Mouse (Mus musculus) ovary, postnatal 36 days (tissue): ENCODE results near the gene Cacna1f.

Source experiments
- DNase-seq: peaks from one replicate; pipeline ENCODE4 v3.0.0; 2022; ENCODE audit warnings: low spot score, mixed read lengths

The Cacna1f gene

GRCm38 (mm10) chrX:7606783-7607182, at the start of gene Cacna1f:
Cacna1f (plus strand) TSS chrX:7607083.
- DNase-seq: no peak

DNA sequence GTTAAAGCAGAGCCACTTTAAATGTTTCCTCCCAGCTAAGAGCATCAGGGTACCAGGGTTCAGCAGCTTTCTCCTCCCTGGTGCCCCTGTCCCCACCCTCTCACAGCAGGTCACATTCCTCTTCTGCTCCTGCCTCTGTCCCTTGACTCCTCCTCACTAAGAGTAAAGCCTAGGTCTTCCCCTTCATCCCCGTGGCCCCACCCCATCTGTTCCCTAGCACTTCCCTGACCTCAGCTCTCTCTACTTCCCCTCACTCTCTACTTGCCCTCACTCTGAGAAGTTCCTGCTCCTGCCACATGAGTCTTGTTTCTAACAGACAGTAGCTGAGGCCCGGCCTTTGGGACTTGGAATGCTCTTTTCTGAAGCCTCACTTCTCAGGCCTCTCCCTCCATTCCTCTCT, 43.8 kb upstream of the Cacna1f start:
- no peak for DNase-seq

DNA sequence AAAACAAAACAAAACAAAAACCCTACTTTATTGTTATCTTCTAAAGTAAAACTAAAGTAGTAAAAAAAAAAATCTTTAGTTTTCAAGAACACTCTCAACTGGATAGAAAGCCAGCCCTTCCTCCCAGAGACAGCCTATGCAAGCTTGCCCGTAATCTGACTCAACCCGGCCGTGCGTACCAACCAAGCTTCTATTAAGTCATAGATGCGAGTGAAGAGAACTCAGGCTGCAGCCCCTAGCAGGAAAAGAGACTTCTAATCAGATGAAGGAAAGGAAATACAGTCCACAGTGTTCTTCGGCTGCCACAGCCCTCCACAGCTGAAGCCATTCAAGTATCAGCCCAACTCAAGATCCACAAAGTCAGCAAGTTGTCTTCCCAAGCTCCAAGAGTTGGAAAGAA, 40.5 kb upstream of the Cacna1f start:
- no peak for DNase-seq

GRCm38 (mm10) chrX:7567491-7567890, 39.4 kb upstream of the Cacna1f start:
- no peak for DNase-seq

DNA sequence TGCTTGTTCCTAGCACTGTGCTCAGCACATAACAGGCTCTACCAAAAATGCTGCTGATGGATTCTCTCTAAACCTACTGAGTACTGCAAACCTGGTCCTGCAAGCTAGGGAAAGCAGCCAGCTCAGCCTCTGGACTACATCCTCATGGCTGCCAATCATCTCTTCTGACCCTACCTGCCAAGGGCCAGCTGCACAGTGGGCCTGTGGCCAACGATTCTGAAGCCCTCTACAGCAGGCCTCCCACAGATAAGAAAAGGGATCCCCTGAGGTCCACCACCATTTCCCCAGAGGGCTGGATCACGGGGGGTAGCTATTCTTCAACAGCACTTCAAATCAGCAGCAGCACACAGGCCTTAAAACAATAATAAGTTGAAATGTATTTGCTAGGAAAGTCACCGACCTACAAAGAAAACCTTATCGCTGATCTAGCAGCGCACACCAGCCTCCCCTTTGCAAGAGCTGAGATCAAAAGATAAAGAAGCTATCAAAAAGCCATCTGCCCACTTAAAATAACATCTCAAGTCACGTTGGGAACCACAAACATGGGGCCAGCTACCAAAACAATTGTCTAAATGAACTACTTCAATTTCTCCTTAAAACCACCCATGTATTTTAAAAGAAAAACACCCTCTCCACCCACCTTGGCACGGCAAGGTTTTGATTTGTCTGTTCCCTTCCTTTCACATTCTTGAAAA, 36.3 kb upstream of the Cacna1f start:
- no peak for DNase-seq

- DNase-seq: no peak
These were observed 35.2 kb upstream of the Cacna1f start for GRCm38 (mm10) chrX:7571565-7572136.

GRCm38 (mm10) chrX:7572466-7572865, 34.4 kb upstream of the Cacna1f start:
- no peak for DNase-seq

DNA sequence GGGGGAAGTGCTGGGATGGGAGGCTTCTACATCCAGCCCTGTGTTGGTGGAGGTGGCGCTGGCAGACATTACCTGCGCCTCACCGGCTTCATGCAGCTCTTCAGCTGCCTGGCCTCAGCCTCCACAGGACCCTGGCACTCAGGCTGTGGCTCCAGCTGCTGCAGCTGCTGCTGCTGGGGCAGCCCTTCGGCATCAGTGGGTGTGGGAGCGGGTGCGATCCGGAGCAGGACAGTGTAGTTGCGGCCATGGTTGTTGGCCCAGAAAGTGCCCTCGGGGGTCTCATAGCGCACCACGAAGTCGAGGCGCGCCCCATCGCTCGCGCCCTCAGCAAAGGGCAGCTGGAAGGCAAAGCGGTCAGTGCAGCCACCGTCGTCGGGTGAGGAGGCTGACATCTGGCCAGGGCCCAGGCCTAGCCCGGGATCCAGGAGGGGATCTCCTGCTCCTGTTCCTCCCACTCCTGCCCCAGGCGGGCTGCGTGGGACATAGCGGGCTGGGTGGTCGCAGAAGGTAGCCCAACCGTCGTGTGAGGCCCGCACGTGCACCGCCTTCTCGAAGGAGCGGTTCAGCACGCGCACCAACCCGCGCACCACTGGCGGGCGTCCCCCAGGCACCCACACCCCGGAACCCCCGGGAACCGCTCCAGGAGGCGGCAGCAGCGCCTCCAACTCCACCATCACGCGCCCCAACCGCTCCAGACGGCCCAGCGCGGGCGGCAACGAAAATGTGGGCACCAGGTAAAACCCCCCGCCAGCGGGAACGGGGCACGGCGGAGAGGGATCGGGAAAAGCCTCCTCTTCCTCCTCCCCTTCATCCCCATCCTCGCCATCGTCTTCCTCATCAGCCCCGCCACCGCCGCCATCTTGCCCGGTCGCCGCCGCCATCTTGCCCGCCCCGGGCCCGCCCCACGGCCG, 33.5 kb upstream of the Cacna1f start, which contains the start of gene Foxp3:
Gene Foxp3, plus strand, starts transcription at position 469 of the 911 bp plus-strand sequence.
- peak; percentile 14 for DNase-seq

- peak; percentile 88 for DNase-seq
These were observed 32.6 kb upstream of the Cacna1f start, which contains the start of gene Ppp1r3f for GRCm38 (mm10) chrX:7574087-7574884. Ppp1r3f (minus strand) TSS chrX:7574283.

- DNase-seq: no peak
These were observed 32.0 kb upstream of the Cacna1f start for GRCm38 (mm10) chrX:7574885-7575231.

DNA sequence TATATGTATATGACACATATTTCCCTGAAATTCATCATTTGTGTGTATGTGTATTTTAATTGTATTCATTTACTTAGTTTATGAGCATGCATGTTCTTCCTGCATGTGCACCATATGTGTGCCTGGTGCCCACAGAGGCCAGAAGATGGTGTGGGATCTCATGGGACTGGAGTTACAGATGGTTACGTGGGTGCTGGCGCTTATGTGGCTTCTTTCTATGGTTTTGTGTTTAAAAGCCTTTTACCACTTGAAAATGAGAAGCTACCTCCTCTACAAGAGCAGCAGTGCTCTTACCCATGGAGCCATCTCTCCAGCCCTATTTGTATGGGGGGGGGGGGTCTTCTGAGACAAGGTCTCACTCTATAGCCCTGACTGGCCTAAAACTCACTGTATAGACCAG, 25.7 kb upstream of the Cacna1f start:
- no peak for DNase-seq

DNA sequence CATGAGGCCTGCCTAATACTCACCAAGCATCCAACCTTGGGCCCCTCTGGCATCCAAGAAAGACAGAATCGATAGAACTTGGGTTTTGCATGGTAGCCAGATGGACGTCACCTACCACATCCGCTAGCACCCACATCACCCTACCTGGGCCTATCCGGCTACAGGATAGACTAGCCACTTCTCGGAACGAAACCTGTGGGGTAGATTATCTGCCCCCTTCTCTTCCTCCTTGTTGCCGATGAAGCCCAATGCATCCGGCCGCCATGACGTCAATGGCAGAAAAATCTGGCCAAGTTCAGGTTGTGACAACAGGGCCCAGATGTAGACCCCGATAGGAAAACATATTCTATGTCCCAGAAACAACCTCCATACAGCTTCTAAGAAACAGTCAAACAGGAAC, 23.0 kb upstream of the Cacna1f start:
- no peak for DNase-seq

- no peak for DNase-seq
These were observed 20.5 kb upstream of the Cacna1f start for GRCm38 (mm10) chrX:7586356-7586755.

- DNase-seq: no peak
These were observed 11.5 kb upstream of the Cacna1f start for GRCm38 (mm10) chrX:7595371-7595770.

GRCm38 (mm10) chrX:7604004-7604403, 2.9 kb upstream of the Cacna1f start:
- DNase-seq: no peak

- peak; percentile 75 for DNase-seq
These were observed 1.9 kb upstream of the Cacna1f start, which contains the start of gene Ccdc22 for GRCm38 (mm10) chrX:7604879-7605574. Ccdc22 (minus strand) TSS chrX:7605517.

GRCm38 (mm10) chrX:7605575-7605941, 1.3 kb upstream of the Cacna1f start:
- no peak for DNase-seq

DNA sequence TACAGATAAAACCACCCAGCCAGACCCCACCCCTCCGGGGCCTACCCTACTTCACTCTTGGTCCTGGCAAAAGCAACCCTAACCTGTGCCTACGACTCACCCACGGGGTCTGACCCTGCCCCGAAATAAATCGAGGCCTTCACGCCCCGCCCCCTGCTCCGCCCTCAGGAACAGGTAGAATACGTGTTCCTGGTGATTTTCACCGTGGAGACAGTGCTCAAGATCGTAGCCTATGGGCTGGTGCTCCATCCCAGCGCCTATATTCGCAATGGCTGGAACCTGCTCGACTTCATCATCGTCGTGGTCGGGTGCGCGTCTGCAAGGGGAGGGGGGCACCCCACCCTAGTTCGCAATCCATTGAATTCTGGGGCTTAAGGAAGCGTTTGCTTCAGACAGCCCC, 3.2 kb downstream of the Cacna1f start:
- DNase-seq: no peak

DNA sequence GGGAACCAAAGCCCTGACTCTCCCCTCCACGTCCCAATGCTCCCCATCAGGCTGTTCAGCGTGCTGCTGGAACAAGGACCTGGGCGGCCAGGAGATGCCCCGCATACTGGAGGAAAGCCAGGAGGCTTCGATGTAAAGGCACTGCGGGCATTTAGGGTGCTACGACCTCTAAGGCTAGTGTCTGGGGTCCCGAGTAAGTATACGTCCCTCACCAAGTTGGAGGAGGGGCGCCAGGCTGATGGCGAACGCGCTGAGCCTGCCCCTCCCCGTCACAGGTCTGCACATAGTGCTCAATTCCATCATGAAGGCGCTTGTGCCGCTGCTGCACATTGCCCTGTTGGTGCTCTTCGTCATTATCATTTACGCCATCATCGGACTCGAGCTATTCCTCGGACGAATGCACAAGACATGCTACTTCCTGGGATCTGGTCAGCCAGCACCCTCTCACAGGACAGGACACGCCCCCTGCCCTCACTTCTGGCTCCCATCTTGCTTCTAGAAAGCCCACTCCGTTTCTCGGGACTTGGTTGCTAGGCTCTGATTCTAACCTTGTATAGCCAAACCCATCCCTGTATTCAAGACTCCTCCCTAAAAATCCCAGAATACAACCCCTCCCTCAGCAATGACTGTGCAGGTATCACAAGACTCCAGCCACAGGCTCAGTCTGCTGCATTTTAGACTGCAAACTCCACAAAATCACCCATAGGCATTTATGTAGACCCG, 3.8 kb downstream of the Cacna1f start:
- DNase-seq: no peak

- DNase-seq: no peak
These were observed 11.1 kb downstream of the Cacna1f start for GRCm38 (mm10) chrX:7617889-7618551.
